31 mouse cellular contexts compared by ENCODE assay signal in the genomic region with DNA sequence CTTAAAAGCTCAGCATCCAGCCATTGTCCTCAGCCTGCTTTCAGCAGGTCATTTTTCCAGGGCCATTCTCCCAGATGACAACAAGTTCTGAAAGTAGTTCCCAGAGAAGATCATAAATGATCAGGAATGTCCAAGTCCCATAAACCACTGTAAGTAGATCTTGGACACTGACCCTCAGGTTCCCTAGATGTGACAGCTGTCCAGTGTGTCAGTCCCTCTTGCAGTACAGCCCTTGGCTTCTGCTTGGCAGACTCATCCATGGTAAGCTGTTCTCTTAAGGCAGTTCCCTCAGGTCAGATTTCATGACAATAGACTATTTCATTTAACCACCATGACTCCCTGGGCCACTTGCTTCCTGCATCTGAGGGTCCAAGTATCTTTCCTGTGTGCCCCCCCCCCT.
"Had no signal": no experiment of that assay in that cellular context is flagged by ENCODE, and none has a peak within 500 bp of the region (broad histone marks: within the 10 kb centered on the region; RNA-seq: fewer than 3 reads in every experiment).

No protein-coding gene starts in this region.

- H3K4me2 ChIP-seq: limb, embryonic 12.5 days; limb, embryonic 13.5 days; limb, embryonic 15.5 days; liver, embryonic 11.5 days; liver, embryonic 12.5 days; liver, embryonic 13.5 days; liver, embryonic 15.5 days; lung, embryonic 14.5 days; lung, embryonic 15.5 days; midbrain, embryonic 11.5 days; midbrain, embryonic 12.5 days; midbrain, embryonic 13.5 days; midbrain, embryonic 15.5 days; neural tube, embryonic 12.5 days had no signal

- ATAC-seq: liver, embryonic 12.5 days; liver, postnatal 0 days; lung, postnatal 0 days; midbrain, embryonic 13.5 days; midbrain, embryonic 15.5 days; midbrain, embryonic 16.5 days had no signal

- H3K27ac ChIP-seq: limb, embryonic 10.5 days; limb, embryonic 12.5 days; limb, embryonic 13.5 days; limb, embryonic 15.5 days; liver, embryonic 12.5 days; liver, embryonic 13.5 days; liver, embryonic 14.5 days; liver, embryonic 15.5 days; lung, embryonic 15.5 days; macrophage; midbrain, embryonic 10.5 days; midbrain, embryonic 12.5 days; midbrain, embryonic 13.5 days; midbrain, embryonic 15.5 days; neural tube, embryonic 12.5 days had no signal

- DNase-seq: left cerebral cortex, postnatal 4 days; liver; liver, embryonic 13.5 days; liver, postnatal 0 days; lung, adult 18-20 months; lung, adult 2 months; lung, embryonic 14.5 days; lung, postnatal 10 days; lung, postnatal 14 days; lung, postnatal 36 days; lung, postnatal 4 days; midbrain, embryonic 14.5 days had no signal

- H3K9me3 ChIP-seq: limb, embryonic 10.5 days; limb, embryonic 12.5 days; limb, embryonic 13.5 days; limb, embryonic 15.5 days; liver, embryonic 12.5 days; liver, embryonic 13.5 days; liver, embryonic 15.5 days; lung, embryonic 15.5 days; midbrain, embryonic 10.5 days; midbrain, embryonic 12.5 days; midbrain, embryonic 13.5 days; midbrain, embryonic 15.5 days; neural tube, embryonic 12.5 days had no signal

- H3K4me1 ChIP-seq: limb, embryonic 15.5 days; liver, embryonic 15.5 days; lung, embryonic 15.5 days; midbrain, embryonic 15.5 days had no signal

- H3K4me3 ChIP-seq: limb, embryonic 10.5 days; limb, embryonic 12.5 days; limb, embryonic 13.5 days; limb, embryonic 15.5 days; liver, embryonic 12.5 days; liver, embryonic 13.5 days; liver, embryonic 15.5 days; lung, embryonic 15.5 days; megakaryocyte, embryonic 14.5 days; midbrain, embryonic 10.5 days; midbrain, embryonic 12.5 days; midbrain, embryonic 13.5 days; midbrain, embryonic 15.5 days; neural tube, embryonic 12.5 days had no signal

- H3K27me3 ChIP-seq: limb, embryonic 12.5 days; limb, embryonic 13.5 days; limb, embryonic 15.5 days; liver, embryonic 12.5 days; liver, embryonic 13.5 days; liver, embryonic 15.5 days; lung, embryonic 15.5 days; megakaryocyte, embryonic 14.5 days; midbrain, embryonic 12.5 days; midbrain, embryonic 13.5 days; midbrain, embryonic 15.5 days; neural tube, embryonic 12.5 days had no signal

- H3K36me3 ChIP-seq: limb, embryonic 10.5 days; limb, embryonic 12.5 days; limb, embryonic 13.5 days; limb, embryonic 15.5 days; liver, embryonic 12.5 days; liver, embryonic 13.5 days; liver, embryonic 15.5 days; lung, embryonic 15.5 days; midbrain, embryonic 10.5 days; midbrain, embryonic 12.5 days; midbrain, embryonic 13.5 days; midbrain, embryonic 15.5 days; neural tube, embryonic 12.5 days had no signal

- H3K9ac ChIP-seq: limb, embryonic 12.5 days; limb, embryonic 13.5 days; limb, embryonic 15.5 days; liver, embryonic 12.5 days; liver, embryonic 13.5 days; liver, embryonic 14.5 days; liver, embryonic 15.5 days; liver, postnatal 0 days; lung, embryonic 14.5 days; lung, embryonic 15.5 days; midbrain, embryonic 12.5 days; midbrain, embryonic 13.5 days; midbrain, embryonic 15.5 days; neural tube, embryonic 12.5 days had no signal
